ENCODE assay signal across 7 mouse cellular contexts in genomic region chr3:55242422-55243055, GRCm38 (mm10). TPM values are rescaled to one million over a fixed set of nuclear protein-coding genes. Genes with fewer than 3 reads are reported as not detected.
DNase-seq lines count a peak whose midpoint lies in the region; ATAC-seq and TF ChIP-seq lines count a peak whose summit lies in the region.

No protein-coding gene starts in this region.

- peaks cover 31% of the 10 kb centered on the region for H3K79me2 ChIP-seq in myocyte (ENCODE audit: control insufficient read depth, insufficient read depth)

- H3ac ChIP-seq in myocyte (ENCODE audit: control insufficient read depth, insufficient read length), result peak overlapping the region; percentile 22

- peak; percentile 90 for ATAC-seq in embryonic facial prominence, embryonic 15.5 days (ENCODE audit: insufficient number of reproducible peaks, low FRiP score, low TSS enrichment, low read depth)
- peak; percentile 93 for ATAC-seq in limb, embryonic 13.5 days (ENCODE audit: low FRiP score, low read depth)

- peak overlapping the region; percentile 63 for H3K4me3 ChIP-seq in embryonic facial prominence, embryonic 15.5 days (replicated peaks)
- H3K4me3 ChIP-seq in limb, embryonic 13.5 days, result peak overlapping the region; percentile 75
- peak overlapping the region; percentile 70 for H3K4me3 ChIP-seq in myocyte

- TF ChIP-seq CTCF in brain, embryonic 14.5 days (IDR thresholded peaks at IDR 0.05; ENCODE audit: borderline replicate concordance, extremely low read depth, insufficient read depth, insufficient read length), result peak; percentile 63

- H3K9me3 ChIP-seq in embryonic facial prominence, embryonic 15.5 days (replicated peaks), result no peaks in the 10 kb centered on the region
- H3K9me3 ChIP-seq in limb, embryonic 13.5 days, result no peaks in the 10 kb centered on the region

- peak overlapping the region; percentile 92 for H3K4me2 ChIP-seq in embryonic facial prominence, embryonic 15.5 days (replicated peaks)
- peak overlapping the region; percentile 87 for H3K4me2 ChIP-seq in limb, embryonic 13.5 days (replicated peaks)
- H3K4me2 ChIP-seq in myocyte (ENCODE audit: low read depth), result peak overlapping the region; percentile 73

- H3K9ac ChIP-seq in embryonic facial prominence, embryonic 15.5 days, result peak overlapping the region; percentile 51
- peak overlapping the region; percentile 88 for H3K9ac ChIP-seq in limb, embryonic 13.5 days

- H3K36me3 ChIP-seq in embryonic facial prominence, embryonic 15.5 days, result no peaks in the 10 kb centered on the region
- peaks cover 6% of the 10 kb centered on the region; the same call in 1 of the 2 replicates for H3K36me3 ChIP-seq in limb, embryonic 13.5 days
- peaks cover 2% of the 10 kb centered on the region for H3K36me3 ChIP-seq in myocyte (ENCODE audit: control insufficient read depth, insufficient read depth)

- H3K27ac ChIP-seq in embryonic facial prominence, embryonic 15.5 days (replicated peaks), result peak overlapping the region; percentile 82
- H3K27ac ChIP-seq in limb, embryonic 13.5 days, result peak overlapping the region; percentile 59; the same call in 1 of the 2 replicates

- H3K27me3 ChIP-seq in embryonic facial prominence, embryonic 15.5 days, result peaks cover 7% of the 10 kb centered on the region; the same call in 1 of the 2 replicates
- no peaks in the 10 kb centered on the region for H3K27me3 ChIP-seq in limb, embryonic 13.5 days
- H3K27me3 ChIP-seq in myocyte (ENCODE audit: control insufficient read depth, insufficient read depth, insufficient read length), result no peaks in the 10 kb centered on the region

- WGBS in embryonic facial prominence, embryonic 15.5 days, result under 1% methylated on average over 45 of the region's 45 CpGs
- under 1% methylated on average over 43 of the region's 45 CpGs for WGBS in limb, embryonic 13.5 days

- H3K4me1 ChIP-seq in embryonic facial prominence, embryonic 15.5 days, result peaks cover 15% of the 10 kb centered on the region
- peaks cover 18% of the 10 kb centered on the region for H3K4me1 ChIP-seq in limb, embryonic 13.5 days

- peak; percentile 90 for TF ChIP-seq POLR2A in brain, embryonic 14.5 days (IDR thresholded peaks at IDR 0.05; ENCODE audit: borderline replicate concordance, extremely low read depth, insufficient read depth, insufficient read length, poor library complexity, severe bottlenecking)
- peak; percentile 99 for TF ChIP-seq POLR2A in myocyte (IDR thresholded peaks at IDR 0.05; ENCODE audit: insufficient read length, low read depth)

- DNase-seq in brain, embryonic 14.5 days (ENCODE audit: low read depth), result peak; percentile 97
- peak; percentile 69 for DNase-seq in heart, adult 8-10 months (ENCODE audit: low spot score)
- peak; percentile 4 for DNase-seq in kidney, adult 9 months
- DNase-seq in testis, postnatal 14 days (ENCODE audit: low spot score), result peak; percentile 51

TF ChIP-seq in myocyte, 11 proteins besides CTCF, POLR2A, EP300 and RAD21:
- TF ChIP-seq MYOG (IDR thresholded peaks at IDR 0.05; ENCODE audit: control insufficient read depth in 1 of 3, insufficient read depth in 1 of 3, insufficient read length in 2 of 3, low read depth in 2 of 3) (peak in 2 of 3 experiments; percentile 24 to 49), CEBPB (IDR thresholded peaks at IDR 0.05; ENCODE audit: insufficient read depth, poor library complexity, severe bottlenecking) (no peak), TCF12 (IDR thresholded peaks at IDR 0.05; ENCODE audit: insufficient read depth, poor library complexity, severe bottlenecking) (no peak), E2F4 (IDR thresholded peaks at IDR 0.05; ENCODE audit: insufficient read depth) (no peak), MYOD1 (IDR thresholded peaks at IDR 0.05; ENCODE audit: control insufficient read depth in 1 of 3, insufficient read length in 2 of 3, low read depth in 2 of 3) (no peak), TCF3 (IDR thresholded peaks at IDR 0.05; ENCODE audit: insufficient read length, low read depth) (no peak), USF1 (IDR thresholded peaks at IDR 0.05; ENCODE audit: low read depth) (no peak), REST (IDR thresholded peaks at IDR 0.05; ENCODE audit: insufficient read depth, insufficient read length) (no peak), SRF (IDR thresholded peaks at IDR 0.05; ENCODE audit: control insufficient read depth, insufficient read length, low read depth) (no peak), MAX (IDR thresholded peaks at IDR 0.05; ENCODE audit: low read depth) (no peak), POLR2AphosphoS2 (IDR thresholded peaks at IDR 0.05; ENCODE audit: insufficient read length, low read depth) (peak; percentile 97)

RNA-seq across cellular contexts. Expression of gene Dclk1, which starts 0.4 kb away (rescaled TPM):
- polyA plus RNA-seq in brain, embryonic 14.5 days (2012; rRNA removed), result 114 and 175 TPM in 2 replicates
- 64.6 and 75.2 TPM in 2 replicates for polyA plus RNA-seq in embryonic facial prominence, embryonic 15.5 days (2015; fragmentation: Nextera tagmentation; extraction: Ambion mirVana)
- total RNA-seq in heart, adult 8-10 months (2022), result 1 to 10 TPM; 2.4 to 4.7 (median 3.6) TPM
- polyA plus RNA-seq in limb, embryonic 13.5 days (2015; fragmentation: Nextera tagmentation; extraction: Ambion mirVana), result 73.5 and 84.6 TPM in 2 replicates
- 70.4 TPM for polyA plus RNA-seq in myocyte (2012; fragmentation: generic; extraction: Trizol)

Comparison
In these comparisons a context has a peak if more than half of its experiments do, and no peak if none do; other contexts are left out.
1. Peak in every context shown above with its lines: DNase-seq, ATAC-seq, H3K4me3 ChIP-seq and H3K27ac ChIP-seq.
2. DNase-seq: peak in every context shown above with its lines; median percentile 97 in brain, embryonic 14.5 days; 69 in heart, adult 8-10 months; 51 in testis, postnatal 14 days; 4 in kidney, adult 9 months.